13 mouse cellular contexts compared by ENCODE assay signal in the genomic region with DNA sequence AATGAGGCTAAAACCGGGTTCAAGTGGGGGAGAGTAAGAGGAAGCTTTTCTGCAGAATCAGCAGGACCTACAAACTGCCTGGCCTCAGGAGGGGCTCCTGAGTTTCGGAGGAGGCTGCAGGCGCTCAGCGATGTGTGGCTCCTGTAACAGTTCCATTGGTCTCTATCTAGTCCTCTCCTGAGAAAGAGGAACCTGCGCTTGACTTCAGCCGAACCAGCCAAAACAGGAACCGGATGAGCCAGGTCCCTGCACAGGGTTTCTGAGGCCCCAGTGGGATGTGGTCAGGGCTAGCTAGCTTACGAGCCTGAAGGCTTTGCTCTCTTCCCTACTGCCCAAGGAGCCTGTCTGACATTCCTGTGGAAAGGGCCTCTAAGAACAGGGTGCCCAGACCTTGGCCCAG. TPM values are rescaled to one million over a fixed set of nuclear protein-coding genes. Genes with fewer than 3 reads are reported as not detected.
DNase-seq lines count a peak whose midpoint lies in the region; ATAC-seq and TF ChIP-seq lines count a peak whose summit lies in the region.
"Had no signal": no experiment of that assay in that cellular context is flagged by ENCODE, and none has a peak within 500 bp of the region (broad histone marks: within the 10 kb centered on the region; RNA-seq: fewer than 3 reads in every experiment).

No protein-coding gene starts in this region.

- no peaks in the 10 kb centered on the region for H3K9me3 ChIP-seq in lung, embryonic 16.5 days (ENCODE audit: control insufficient read depth, low read length)
- H3K9me3 ChIP-seq: forebrain, embryonic 15.5 days; stomach, embryonic 15.5 days had no signal

- H3K4me3 ChIP-seq in lung, embryonic 16.5 days (ENCODE audit: low read length), result no peak overlapping the region
- H3K4me3 ChIP-seq in lung, adult 2 months (replicated peaks; ENCODE audit: extremely low read depth, low read depth, low read length), result no peak overlapping the region
- H3K4me3 ChIP-seq: forebrain, embryonic 15.5 days; myocyte; stomach, embryonic 15.5 days had no signal

- H3K27ac ChIP-seq in lung, embryonic 16.5 days (ENCODE audit: low read length), result no peak overlapping the region
- H3K27ac ChIP-seq: forebrain, embryonic 15.5 days; stomach, embryonic 15.5 days had no signal

- no peak for DNase-seq in lung, adult 2 months
- peak; percentile 49 to 67 for DNase-seq in thymus, postnatal 36 days
- no peak for DNase-seq in adrenal gland, adult 8-10 months
- no peak for DNase-seq in cerebellum, postnatal 36 days
- no peak for DNase-seq in adrenal gland, postnatal 25 days
- DNase-seq: cerebellum, postnatal 25 days; heart, postnatal 4 days had no signal

- 0 out of 2 replicates have a peak, but pooled peaks have one; percentile 37 for ATAC-seq in lung, embryonic 16.5 days (ENCODE audit: low read depth)
- peak; percentile 88 for ATAC-seq in hematopoietic stem cell, adult 5-6 weeks (replicated peaks in 1 of 2; ENCODE audit: insufficient read depth in 1 of 2, low FRiP score in 2 of 2, low TSS enrichment in 1 of 2, low read depth in 1 of 2, poor library complexity in 2 of 2, severe bottlenecking in 2 of 2)
- ATAC-seq in megakaryocyte-erythroid progenitor cell, adult 5-6 weeks (replicated peaks; ENCODE audit: low FRiP score, low TSS enrichment, poor library complexity, severe bottlenecking), result peak; percentile 40; the same call in 1 of the 2 replicates
- ATAC-seq: forebrain, embryonic 15.5 days had no signal

- H3K36me3 ChIP-seq in lung, embryonic 16.5 days (ENCODE audit: control insufficient read depth, insufficient read depth, low read length), result no peaks in the 10 kb centered on the region
- H3K36me3 ChIP-seq: forebrain, embryonic 15.5 days; stomach, embryonic 15.5 days had no signal

- no peak for TF ChIP-seq POLR2A in lung, adult 2 months (IDR thresholded peaks at IDR 0.05; ENCODE audit: borderline replicate concordance, extremely low read depth, low read depth, low read length)

- H3K9ac ChIP-seq in lung, embryonic 16.5 days (ENCODE audit: low read length), result no peak overlapping the region
- H3K9ac ChIP-seq: forebrain, embryonic 15.5 days; stomach, embryonic 15.5 days had no signal

- H3K27me3 ChIP-seq in lung, embryonic 16.5 days (ENCODE audit: control insufficient read depth, insufficient read depth, low read depth, low read length), result no peaks in the 10 kb centered on the region
- H3K27me3 ChIP-seq: forebrain, embryonic 15.5 days; stomach, embryonic 15.5 days had no signal

- no peaks in the 10 kb centered on the region for H3K4me1 ChIP-seq in lung, embryonic 16.5 days (replicated peaks; ENCODE audit: control insufficient read depth, insufficient read depth, low read length)
- H3K4me1 ChIP-seq in lung, adult 2 months (ENCODE audit: control insufficient read depth, insufficient read depth, low read length), result peaks cover 5% of the 10 kb centered on the region
- H3K4me1 ChIP-seq: forebrain, embryonic 15.5 days; stomach, embryonic 15.5 days had no signal

- WGBS in lung, embryonic 16.5 days, result 65% methylated on average over 8 of the region's 8 CpGs
- WGBS in lung, adult 2 months, result 71% methylated on average over 8 of the region's 8 CpGs

- no peak for TF ChIP-seq CTCF in lung, adult 2 months (IDR thresholded peaks at IDR 0.05; ENCODE audit: insufficient read depth, low read length)

- H3K4me2 ChIP-seq in lung, embryonic 16.5 days (ENCODE audit: low read depth, low read length), result no peak overlapping the region
- H3K4me2 ChIP-seq: forebrain, embryonic 15.5 days; stomach, embryonic 15.5 days had no signal

RNA-seq across cellular contexts. Expression of gene Asb2, which starts 12.3 kb away (rescaled TPM):
- polyA plus RNA-seq in lung, embryonic 16.5 days (2015; fragmentation: Nextera tagmentation; extraction: Ambion mirVana), result 8.3 and 8.4 TPM in 2 replicates
- 24.4 and 35.1 TPM in 2 replicates for polyA plus RNA-seq in lung, adult 2 months (2012; rRNA removed)
- total RNA-seq in hematopoietic stem cell, adult 5-6 weeks (2017), result 3.3 TPM in 1 of 2 replicates, not detected in the other
- 3.5 TPM in 1 of 2 replicates, not detected in the other for total RNA-seq in megakaryocyte-erythroid progenitor cell, adult 5-6 weeks (2014; fragmentation: Nextera tagmentation)
- 0.38 TPM in 1 of 2 replicates, not detected in the other for total RNA-seq in megakaryocyte-erythroid progenitor cell, adult 5-6 weeks (2017)
- 1 to 10 TPM in 1 of 4 experiments, under 1 TPM in 3; 0.74 to 1.5 (median 0.83) TPM for total RNA-seq in adrenal gland, adult 8-10 months (2022)
- 0.85 and 1.4 TPM in 2 replicates for total RNA-seq in adrenal gland, postnatal 25 days (2021)

RNA-seq across cellular contexts. Expression of gene Fam181a, which starts 32.7 kb away (rescaled TPM):
- polyA plus RNA-seq in lung, embryonic 16.5 days (2015; fragmentation: Nextera tagmentation; extraction: Ambion mirVana), result 0.43 TPM in 1 of 2 replicates, not detected in the other
- 0.47 and 1.00 TPM in 2 replicates for polyA plus RNA-seq in lung, adult 2 months (2012; rRNA removed)
- not detected in 2 replicates for total RNA-seq in hematopoietic stem cell, adult 5-6 weeks (2017)
- total RNA-seq in megakaryocyte-erythroid progenitor cell, adult 5-6 weeks (2014; fragmentation: Nextera tagmentation), result not detected in 2 replicates
- not detected in 2 replicates for total RNA-seq in megakaryocyte-erythroid progenitor cell, adult 5-6 weeks (2017)
- not detected for total RNA-seq in adrenal gland, adult 8-10 months (2022)
- total RNA-seq in adrenal gland, postnatal 25 days (2021), result not detected in 2 replicates
- total RNA-seq: heart, postnatal 4 days had no signal
- polyA plus RNA-seq: myocyte; stomach, embryonic 15.5 days had no signal

RNA-seq across cellular contexts. Expression of gene Otub2, which starts 45.0 kb away (rescaled TPM):
- 7.2 and 8.2 TPM in 2 replicates for polyA plus RNA-seq in lung, embryonic 16.5 days (2015; fragmentation: Nextera tagmentation; extraction: Ambion mirVana)
- 5.0 and 10.4 TPM in 2 replicates for polyA plus RNA-seq in lung, adult 2 months (2012; rRNA removed)
- 3.4 and 5.2 TPM in 2 replicates for total RNA-seq in hematopoietic stem cell, adult 5-6 weeks (2017)
- total RNA-seq in megakaryocyte-erythroid progenitor cell, adult 5-6 weeks (2014; fragmentation: Nextera tagmentation), result 10.4 and 11.9 TPM in 2 replicates
- 3.0 and 7.1 TPM in 2 replicates for total RNA-seq in megakaryocyte-erythroid progenitor cell, adult 5-6 weeks (2017)
- 1 to 10 TPM; 3.8 to 6.6 (median 4.5) TPM for total RNA-seq in adrenal gland, adult 8-10 months (2022)
- total RNA-seq in adrenal gland, postnatal 25 days (2021), result 3.5 and 3.9 TPM in 2 replicates

Comparison
In these comparisons a context has a peak if more than half of its experiments do, and no peak if none do; other contexts are left out.
1. ATAC-seq: peak in every context shown above with its lines; median percentile 88 in hematopoietic stem cell, adult 5-6 weeks; 40 in megakaryocyte-erythroid progenitor cell, adult 5-6 weeks; 37 in lung, embryonic 16.5 days.
2. DNase-seq: peak in thymus, postnatal 36 days (2 of 2); none in lung, adult 2 months (single experiment), adrenal gland, adult 8-10 months (single experiment), cerebellum, postnatal 36 days (0 of 2) and adrenal gland, postnatal 25 days (single experiment).